Mouse (Mus musculus): ENCODE measurements at regions not wholly inside any gene's neighbourhood (a gene's known extent, or its start where the extent isn't known, plus 50 kb on each side); places are given as distances from the start of the nearest gene placed in this dataset.

DNA sequence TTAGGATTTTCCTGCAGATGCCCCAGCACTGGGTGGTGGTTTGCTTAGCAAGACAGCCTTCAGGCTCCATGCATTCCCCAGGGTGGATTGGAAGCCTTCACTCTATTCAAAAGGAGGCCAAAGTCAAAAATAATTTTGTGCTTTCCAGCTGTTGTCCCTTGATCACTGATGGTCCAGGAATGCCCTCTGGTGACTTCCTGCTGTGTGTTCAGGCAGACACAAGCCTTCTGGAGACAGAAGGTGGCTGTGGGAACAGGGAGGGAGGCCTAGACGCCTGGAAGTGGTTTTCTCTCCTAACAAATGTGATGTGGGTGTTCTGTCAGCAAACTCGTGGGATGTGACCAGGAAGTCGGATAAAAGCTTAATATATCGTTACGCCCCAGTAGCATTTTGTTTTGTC is 81.3 kb downstream of the Atp6ap1l start:
- DNase-seq, result no peak
- intact Hi-C loops (cut with DNase I), result no loop called here

DNA sequence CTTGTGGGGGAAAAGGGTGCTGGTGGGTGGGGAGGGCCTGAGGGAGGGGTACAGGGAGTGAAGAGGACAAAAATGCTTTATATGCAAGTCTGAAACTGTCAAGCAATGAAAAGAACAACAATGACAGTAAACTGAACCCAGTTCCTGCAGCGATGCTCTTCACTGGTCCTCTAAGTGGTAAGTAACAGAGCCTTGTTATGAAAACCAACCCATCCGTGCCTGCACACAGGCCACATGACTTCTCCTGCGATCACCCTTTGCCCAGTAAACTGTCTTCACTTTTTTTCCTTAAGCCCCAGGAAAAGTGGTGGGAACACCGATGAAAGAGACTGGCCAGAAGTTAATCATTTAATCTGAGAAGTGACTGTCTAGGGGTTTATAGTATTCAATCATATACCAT is 83.3 kb downstream of the Atp6ap1l start:
- no peak for DNase-seq

DNA sequence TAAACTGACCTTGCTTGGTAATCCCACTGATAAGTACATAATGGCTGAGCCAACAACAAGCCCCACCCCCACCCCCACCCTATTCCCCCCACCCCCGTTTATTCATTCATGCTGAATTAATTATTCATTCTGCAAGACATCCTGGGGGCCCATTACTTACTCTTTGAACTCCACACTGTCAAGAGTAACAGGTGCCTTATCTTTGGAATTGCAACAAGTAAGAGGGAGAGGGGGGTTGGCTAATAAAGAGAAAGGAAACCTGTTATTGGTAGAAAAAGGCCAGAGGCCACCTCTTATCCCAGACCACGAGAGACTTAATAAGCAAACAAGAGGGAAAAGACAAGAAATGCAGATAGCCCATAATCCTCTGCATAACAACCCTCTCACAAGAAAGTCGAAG is 84.7 kb downstream of the Atp6ap1l start:
- no peak for DNase-seq
- intact Hi-C loops (cut with DNase I), result no loop called here

More for the DNA sequence above, 83.3 kb downstream of the Atp6ap1l start:
- intact Hi-C loops (cut with DNase I), result no loop called here

DNA sequence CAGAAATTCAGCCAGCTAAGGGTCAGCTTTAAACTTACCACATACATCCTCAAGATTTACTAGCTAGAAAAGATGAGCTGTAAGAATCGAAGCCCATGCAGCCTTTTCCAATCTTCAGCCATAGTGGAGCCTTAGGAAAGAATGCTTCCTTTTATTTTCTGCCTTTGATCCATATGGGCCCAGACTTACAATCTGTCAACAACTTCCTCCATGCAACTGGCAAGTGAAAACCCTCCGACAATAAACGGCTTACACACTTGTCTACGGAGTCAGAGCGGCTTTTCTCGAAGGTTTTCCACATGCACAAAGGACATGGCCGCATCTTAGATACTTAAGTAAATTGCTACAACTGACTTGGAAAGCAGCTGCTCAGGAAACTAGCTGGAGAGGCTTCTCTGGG is 85.2 kb downstream of the Atp6ap1l start:
- intact Hi-C loops (cut with DNase I), result no loop called here
- DNase-seq, result no peak

DNA sequence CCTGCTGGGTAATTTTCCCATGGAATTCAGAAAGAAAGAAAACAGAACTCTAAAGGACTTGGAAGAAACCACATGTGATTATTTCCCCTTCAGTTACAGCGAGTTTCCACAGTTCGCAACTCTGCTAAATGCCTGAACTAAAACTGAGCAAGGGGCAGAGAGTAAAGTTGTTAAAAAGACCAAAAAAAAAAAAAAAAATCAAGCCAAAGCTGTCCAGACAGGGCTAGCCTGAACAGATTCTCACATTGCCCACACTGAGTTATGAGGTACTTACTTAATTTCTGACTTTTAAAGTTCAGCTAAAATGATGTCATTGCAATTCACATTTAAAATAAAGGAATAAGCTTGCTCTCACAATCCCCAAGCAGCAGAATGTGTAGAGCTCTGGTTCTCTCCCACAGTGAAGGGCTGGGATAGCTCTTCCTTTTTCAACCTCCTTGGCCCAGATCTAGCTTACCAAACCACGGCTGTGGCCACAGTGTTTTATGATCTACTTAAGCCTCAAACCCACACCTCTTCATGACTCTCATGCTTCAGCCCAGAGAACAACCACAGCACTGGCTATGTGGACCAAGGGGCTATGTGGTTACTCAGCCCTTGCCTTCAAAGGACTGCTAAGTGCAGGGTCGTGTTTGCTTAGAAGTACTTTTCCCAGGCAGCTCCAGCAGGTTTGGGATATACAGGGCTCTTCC is 90.8 kb downstream of the Atp6ap1l start:
- no peak for DNase-seq
- intact Hi-C loops (cut with DNase I), result no loop called here

DNA sequence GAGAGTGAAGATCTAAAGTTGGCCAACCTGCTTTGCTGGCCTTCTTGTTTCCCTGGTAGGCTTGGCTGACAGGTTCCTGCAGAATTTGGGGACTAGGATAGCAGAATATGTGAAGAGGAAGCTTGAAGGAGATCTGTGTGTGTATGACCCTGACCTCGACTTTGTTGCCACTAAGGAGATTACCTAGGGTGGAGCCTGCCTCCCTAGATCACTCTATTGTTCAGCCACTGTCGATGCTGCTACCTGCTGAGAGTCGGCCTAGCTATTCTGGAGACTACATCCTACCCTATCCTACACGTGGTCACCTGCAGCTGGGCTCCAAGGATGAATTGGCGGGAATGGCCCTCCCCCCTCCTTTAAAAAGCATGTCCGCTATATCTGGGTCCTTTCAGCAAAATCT is 95.1 kb downstream of the Atp6ap1l start:
- no peak for DNase-seq
- intact Hi-C loops (cut with DNase I), result no loop called here

DNA sequence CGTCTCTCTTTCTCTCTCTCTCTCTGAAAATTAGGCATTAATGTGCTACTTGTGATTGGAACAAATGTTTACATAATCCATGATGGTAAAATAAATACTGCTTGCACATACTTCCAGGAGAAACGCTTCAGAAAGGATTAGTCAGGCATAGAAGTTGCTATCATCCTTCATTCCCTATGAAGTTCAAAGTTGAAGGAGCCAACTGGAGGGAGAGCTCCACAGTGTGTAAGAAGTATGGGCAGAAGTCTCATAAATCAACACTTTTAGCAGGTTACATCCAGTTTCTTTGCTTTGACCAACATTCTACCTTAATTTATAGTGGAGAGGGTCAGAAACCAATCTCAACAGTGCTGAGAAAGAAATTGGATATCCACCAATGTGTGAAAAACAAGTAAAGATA is 105.5 kb downstream of the Atp6ap1l start:
- intact Hi-C loops (cut with DNase I), result no loop called here
- no peak for DNase-seq

DNA sequence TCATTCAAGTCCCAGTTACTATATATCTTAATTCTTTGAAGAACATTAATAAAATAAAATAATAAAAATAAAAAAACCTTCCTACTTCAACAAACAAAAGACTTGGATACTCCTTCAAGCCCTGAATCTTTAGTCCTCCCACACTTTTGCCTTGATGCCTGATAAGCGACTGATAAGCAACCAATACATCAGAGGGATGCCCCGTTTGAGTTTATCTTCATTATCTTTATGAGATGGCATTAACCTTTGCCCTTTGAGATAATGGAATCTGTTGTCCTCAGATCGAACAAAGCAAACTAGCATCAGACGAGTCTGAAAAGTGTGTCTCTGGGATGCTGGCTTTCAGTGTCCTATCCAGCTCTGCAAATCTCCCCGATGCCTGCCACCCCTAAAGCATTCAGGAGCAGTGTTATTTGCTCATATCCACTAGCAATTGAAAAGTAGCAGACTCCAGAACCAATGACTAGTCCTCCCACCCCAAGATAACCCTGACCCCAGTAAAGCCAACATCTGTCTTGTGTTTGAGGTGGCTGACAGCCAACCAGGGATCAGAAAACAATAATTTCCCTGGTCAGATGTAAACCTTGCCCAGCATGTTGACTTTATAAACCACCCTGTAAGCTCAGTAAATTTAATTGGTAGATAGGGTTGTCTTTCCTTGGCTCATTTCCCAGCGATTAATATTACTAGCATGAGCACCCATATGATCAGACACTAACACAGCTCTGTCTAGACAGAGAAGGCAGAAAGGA is 106.2 kb downstream of the Atp6ap1l start:
- intact Hi-C loops (cut with DNase I), result no loop called here
- DNase-seq, result no peak

DNA sequence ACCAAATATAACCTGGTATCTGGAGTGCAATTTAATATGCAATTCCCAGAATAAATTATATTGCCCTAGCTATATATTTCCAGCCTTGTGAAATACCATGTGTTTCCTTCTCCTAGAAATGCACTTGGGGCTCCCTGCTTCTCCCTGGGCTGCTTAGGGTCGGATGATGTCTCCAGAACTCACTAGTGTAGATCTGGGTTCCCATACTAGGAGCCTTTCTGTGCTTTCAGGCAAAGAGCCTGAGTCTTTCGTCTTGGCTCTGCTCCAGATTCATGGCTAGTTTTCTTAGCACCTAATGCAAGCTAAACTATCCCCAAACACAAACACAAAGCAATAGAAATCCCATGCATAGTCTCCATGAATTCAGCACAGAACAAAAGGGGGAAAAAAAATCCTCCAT is 106.8 kb downstream of the Atp6ap1l start:
- intact Hi-C loops (cut with DNase I), result no loop called here
- DNase-seq, result no peak

DNA sequence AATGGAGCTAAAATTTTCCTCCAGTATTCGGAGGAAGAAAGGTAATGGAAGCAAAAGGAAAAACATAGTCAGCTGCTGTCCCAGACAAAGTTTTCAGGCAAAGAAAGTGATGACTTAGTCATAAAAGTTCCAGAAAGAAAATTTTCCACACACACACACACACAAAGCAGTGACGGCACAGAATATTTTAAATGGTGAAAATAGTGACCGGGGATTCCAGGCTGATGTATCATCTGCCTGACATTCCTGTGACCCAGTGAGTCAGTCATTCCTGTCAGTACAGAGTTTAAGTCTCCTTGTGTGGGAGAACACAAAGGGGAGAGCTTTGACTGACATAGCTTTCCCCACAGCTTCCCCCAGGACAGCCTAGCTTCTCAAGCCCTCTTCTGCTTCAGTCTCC is 107.9 kb downstream of the Atp6ap1l start:
- intact Hi-C loops (cut with DNase I), result no loop called here
- DNase-seq, result no peak

DNA sequence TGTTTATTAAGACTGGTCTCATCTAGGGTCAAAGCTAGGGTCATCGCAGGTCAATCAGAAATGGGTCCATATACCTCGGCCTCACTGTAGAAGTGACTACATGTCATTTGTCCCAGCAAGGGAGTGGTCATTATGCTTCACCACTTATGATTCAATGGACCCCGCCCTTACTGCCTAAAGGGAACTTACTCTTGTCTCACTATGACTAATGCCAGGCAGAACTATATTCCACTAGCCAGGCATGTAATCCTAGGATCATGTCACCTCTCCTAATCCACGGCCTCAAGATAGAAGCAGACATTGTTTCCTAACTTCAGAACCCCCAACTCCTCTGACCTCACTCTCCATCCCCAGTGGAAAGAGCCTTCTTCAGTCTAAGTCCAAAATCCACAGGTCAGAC is 108.3 kb downstream of the Atp6ap1l start:
- no peak for DNase-seq
- intact Hi-C loops (cut with DNase I), result no loop called here

DNA sequence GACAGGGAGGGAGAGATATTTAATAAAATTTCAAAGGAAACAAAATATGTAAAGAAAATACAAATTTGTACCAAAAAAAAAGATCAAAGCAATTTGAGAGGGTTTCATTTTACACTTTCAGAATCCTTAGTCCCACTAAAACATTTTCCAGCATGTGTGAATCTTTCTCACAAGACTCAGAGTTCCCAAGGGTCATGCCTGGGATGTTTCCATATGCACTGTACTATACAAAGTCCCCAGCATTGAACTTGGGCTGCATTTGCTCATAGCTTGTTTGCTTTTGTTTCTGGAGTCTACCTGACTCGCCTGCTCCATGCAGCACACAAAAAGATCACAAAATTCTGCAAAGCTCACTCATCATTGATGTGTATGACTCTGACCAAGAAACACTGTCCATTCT is 122.7 kb downstream of the Atp6ap1l start:
- intact Hi-C loops (cut with DNase I), result no loop called here
- no peak for DNase-seq

DNA sequence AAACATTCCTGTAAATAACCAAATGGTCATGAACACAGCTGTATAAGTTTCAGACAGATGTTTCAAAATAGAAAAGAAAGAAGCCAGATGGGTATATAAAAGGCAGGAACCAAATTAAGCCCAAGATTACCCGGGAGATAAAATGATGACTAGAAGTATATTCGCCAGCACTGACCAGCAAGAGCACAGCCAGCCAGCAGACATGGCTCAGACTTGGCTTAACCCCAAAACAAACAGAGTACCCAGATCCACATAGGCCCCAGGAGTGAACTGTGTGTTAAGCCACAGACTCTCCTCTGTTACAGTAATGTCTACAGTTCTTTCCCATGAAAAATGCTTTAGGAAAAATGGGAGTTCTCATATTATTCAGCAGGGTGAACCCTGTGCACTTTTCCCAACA is 123.2 kb downstream of the Atp6ap1l start:
- intact Hi-C loops (cut with DNase I), result no loop called here
- no peak for DNase-seq

DNA sequence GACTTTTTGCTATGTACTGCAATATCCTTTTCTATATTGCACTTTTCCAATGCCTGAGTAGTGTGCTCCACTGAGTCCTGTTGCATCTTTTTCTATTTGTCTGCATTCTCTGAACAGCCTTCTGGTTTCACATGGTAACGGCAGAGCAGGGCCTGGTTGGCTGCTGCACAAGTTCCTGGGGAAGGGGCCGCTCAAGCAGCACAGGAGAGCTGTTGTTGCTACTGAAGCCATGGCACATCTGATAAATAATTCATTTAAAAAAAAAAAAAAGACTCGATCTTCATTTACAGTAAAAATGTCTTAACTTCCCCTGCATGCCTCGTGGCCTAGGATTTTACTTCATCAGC is 127.2 kb downstream of the Atp6ap1l start:
- intact Hi-C loops (cut with DNase I), result no loop called here
- DNase-seq, result peak; percentile 40

DNA sequence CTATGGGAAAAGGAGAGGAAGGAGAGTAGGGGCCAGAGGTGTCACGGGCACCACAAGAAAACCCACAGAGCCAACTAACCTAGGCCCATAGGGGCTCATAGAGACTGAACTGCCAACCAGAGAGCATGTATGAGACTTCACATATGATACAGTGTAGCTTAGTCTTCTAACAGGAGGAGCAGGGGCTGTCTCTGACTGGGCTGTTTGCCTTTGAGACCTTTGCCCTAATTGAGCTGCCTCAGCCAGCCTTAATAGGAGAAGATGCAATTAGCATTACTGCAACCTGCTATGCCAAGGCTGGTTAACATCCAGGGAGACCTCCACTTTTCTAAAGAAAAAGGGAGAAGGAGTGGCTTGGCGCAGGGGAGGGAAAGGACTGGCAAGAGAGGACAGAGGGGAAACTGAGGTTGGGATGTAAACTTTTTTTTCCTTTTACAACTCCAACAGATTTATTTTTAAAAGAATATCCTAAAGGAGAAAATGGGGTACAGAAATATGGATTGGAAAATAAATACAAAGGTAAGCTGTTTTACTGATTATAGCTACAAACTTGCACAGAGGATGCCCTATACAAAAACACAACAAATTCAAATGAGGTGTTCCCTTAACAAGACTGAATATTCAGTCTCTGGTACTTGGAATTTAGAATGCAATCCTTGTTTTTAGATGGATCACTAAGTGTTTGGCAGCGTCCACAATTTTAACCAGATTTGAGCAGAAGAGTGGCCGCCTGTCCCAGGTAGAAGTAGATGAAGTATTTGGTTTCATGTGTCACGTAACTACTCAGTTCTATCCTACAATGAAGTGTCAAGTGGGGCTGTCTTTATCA is 127.8 kb downstream of the Atp6ap1l start:
- intact Hi-C loops (cut with DNase I), result no loop called here
- DNase-seq, result no peak

DNA sequence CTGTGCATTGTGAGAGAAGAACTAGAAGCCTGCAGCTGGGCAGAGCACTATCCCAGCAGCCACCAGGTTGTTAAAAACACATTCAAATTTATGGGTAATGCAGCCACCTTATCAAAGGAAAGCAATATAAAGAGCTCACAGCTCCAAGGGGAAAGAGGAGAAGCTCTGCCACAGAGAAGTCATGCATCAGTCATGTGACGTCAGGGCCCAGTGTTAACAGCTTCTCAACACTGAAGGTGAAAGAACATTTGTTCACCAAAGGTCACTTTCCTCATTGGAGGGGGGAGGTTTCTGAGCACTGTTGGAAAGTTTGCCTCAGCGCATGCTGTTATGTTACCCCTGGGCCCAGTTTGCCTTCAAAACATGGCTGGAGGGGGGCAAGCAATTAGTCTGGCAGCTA is 143.0 kb downstream of the Atp6ap1l start:
- intact Hi-C loops (cut with DNase I), result no loop called here
- no peak for DNase-seq

DNA sequence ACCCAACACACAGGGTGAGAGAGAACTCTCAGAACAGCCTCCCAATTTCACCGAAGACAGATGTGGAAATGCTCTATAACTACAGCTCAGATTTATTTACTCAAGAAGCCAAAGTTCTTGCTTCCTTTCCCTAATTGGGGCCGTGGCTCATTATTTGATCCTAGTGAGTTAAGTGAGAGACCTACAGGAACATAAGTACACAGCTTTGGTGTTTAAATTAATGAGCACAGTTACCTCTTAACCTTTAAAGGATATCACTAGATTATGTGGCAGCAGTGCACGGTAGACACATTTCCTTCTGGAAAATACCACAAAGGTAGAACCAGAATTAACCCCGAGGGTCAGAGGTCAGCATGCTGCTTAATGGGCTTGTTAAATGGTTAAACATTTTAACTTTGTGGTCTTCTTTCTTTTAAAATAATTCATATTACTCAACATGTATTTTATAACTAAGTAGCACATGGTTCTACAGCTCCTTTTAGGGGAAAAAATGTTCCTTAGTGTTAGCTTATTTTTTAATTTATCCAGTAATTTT is 144.6 kb downstream of the Atp6ap1l start:
- intact Hi-C loops (cut with DNase I), result no loop called here
- DNase-seq, result no peak

DNA sequence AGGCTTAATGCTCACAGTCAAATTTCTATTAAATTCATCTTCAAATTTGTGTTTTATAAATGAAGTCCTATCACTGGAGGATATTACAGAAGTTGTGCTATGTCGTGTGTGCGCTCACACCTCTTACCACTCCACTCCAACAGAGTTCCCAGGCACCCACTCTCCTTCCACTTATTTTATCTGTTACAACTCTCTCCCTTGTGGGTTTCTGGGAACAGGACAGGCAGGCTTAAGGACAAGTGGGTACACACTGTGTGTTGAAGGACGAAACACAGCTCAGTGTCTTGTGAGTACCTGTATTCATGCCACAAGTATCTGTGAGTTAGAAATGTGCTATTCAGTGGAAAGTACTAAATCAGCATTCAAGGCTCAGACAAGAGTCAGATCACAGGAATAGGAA is 150.7 kb downstream of the Atp6ap1l start:
- intact Hi-C loops (cut with DNase I), result no loop called here
- DNase-seq, result no peak

DNA sequence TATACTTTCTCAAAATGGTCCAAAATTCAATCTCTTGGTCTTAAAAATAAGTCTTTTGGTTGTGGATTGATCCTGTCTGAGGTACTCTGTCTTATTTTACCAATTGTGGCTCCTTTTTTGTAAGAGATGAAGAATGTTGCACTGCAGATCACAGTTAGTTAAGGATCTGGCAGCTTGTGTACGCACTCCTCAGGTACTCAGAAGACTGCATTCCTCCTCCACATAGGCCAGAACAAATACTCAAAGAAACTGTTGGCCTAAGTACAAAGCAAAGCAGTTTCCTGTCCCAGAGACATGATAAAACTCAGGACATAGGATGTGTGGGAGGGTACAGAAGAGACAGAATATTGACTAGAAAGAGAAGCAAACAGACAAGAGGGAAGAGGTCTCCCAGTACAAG is 155.4 kb downstream of the Atp6ap1l start:
- intact Hi-C loops (cut with DNase I), result no loop called here
- no peak for DNase-seq

DNA sequence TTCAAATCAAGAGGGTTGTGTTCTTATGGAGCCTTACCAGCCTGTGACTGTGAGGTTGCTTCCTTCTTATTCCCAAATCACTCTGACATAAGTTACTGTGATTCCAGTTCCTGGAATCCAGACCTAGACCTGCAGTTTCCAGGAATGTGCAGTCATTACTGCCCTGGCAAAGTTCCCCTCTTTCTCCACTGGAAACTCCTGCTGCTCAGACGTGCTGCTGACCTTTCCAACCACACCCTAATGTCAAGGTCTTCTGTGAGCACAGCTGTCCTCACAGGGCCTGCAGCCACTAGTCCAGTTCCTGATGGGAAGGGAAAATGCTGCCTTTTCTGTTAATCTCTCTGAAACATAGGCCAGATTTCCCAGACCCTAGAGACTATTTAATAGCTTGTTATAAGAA is 160.1 kb downstream of the Atp6ap1l start:
- intact Hi-C loops (cut with DNase I), result no loop called here

DNA sequence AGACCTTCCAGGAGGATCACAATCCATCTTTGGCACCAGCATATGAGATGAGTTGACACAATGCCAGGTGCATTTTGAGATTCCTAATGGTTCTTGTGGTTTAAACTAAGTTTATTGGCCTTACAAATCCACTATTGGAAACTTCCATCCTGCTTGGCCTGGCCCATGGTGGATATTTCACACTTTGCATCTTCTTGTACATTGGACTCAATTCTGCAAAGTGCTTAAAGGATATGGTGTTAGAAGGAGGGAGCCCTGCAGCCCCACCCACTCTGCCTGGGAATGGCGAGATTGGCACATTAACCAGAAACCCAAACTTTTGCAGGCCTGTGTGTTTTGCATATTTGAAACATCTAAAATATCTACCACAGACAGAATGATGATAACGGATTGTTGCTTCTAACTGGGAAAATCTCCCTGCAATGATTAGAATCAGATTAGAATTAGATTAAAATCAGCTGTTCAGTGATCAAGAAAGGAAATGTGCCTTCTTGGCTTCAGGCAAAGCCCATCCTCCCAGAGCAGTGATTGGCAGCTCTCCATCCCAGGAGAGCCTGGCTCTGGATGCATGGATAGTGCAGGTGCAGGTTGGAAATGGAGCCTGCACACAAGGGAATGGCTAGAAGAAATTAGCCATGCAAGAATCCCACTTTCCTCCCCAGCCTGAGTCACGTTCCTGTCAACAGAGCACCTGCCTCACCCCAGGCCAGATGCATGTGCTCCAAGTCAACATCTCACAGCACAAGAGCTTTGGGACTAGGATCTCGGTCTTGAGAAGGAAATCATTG is 162.3 kb downstream of the Atp6ap1l start:
- intact Hi-C loops (cut with DNase I), result no loop called here
- DNase-seq, result peak; percentile 16

More for the DNA sequence above, 160.1 kb downstream of the Atp6ap1l start:
- DNase-seq, result no peak

Measured in left cerebral cortex, postnatal 4 days (tissue).